Mouse (Mus musculus) hindbrain, embryonic 15.5 days (tissue): ENCODE data around the gene Unc5c. TPM values are rescaled to one million over a fixed set of nuclear protein-coding genes. Genes with fewer than 3 reads are reported as not detected.

Source experiments
- ATAC-seq: fragments of 200-750 bp; cut with Nextera tagmentation; 2 replicates; pipeline ENCODE4 v1.8.0; 2017; ENCODE audit warnings: low read depth, moderate number of reproducible peaks, moderate TSS enrichment; ENCODE audit not compliant: low FRiP score
- H3K27ac ChIP-seq: fragments of 300-500 bp; sonication (generic); replicated peaks from 2 replicates; pipeline ENCODE4 v1.5.1; 2015; ENCODE audit warnings: mild to moderate bottlenecking, inconsistent platforms
- H3K27me3 ChIP-seq: fragments of 300-500 bp; sonication (generic); 2 replicates; pipeline ENCODE4 v1.6.1; 2015; ENCODE audit warnings: control low read depth, inconsistent platforms
- H3K36me3 ChIP-seq: fragments of 300-500 bp; sonication (generic); 2 replicates; pipeline ENCODE4 v1.6.1; 2015; ENCODE audit warnings: control low read depth, inconsistent platforms
- H3K4me1 ChIP-seq: fragments of 300-500 bp; sonication (generic); replicated peaks from 2 replicates; pipeline ENCODE4 v1.6.1; 2015; ENCODE audit warnings: control low read depth, inconsistent platforms
- H3K4me2 ChIP-seq: fragments of 300-500 bp; sonication (generic); 2 replicates; pipeline ENCODE4 v1.6.1; 2015; ENCODE audit warnings: moderate library complexity, mild to moderate bottlenecking, inconsistent platforms
- H3K4me3 ChIP-seq: fragments of 300-500 bp; sonication (generic); 2 replicates; pipeline ENCODE4 v1.5.1; 2015; ENCODE audit warnings: mild to moderate bottlenecking, inconsistent platforms
- H3K9ac ChIP-seq: fragments of 300-500 bp; sonication (generic); 2 replicates; pipeline ENCODE4 v1.6.1; 2015; ENCODE audit warnings: inconsistent platforms
- H3K9me3 ChIP-seq: fragments of 300-500 bp; sonication (generic); 2 replicates; pipeline ENCODE4 v1.6.1; 2016; ENCODE audit warnings: control low read depth, inconsistent platforms
- WGBS: fragments of 180-500 bp; shearing (Covaris S2); methylation state at CpG from one replicate; pipeline ENCODE4 v1.1.7; 2015; 5-methylcytosine and 5-hydroxymethylcytosine counted together
- polyA plus RNA-seq: library from polyadenylated mRNA; unstranded; fragments of >200 nt; fragmentation: Nextera tagmentation; extraction: Ambion mirVana; gene quantifications from 2 replicates; pipeline ENCODE4 v1.2.1, GENCODE M21; 2015

Gene Unc5c
- polyA plus RNA-seq, 1 experiment from 2014 or later: 28.6 TPM

- H3K36me3 ChIP-seq: no peaks in the 10 kb centered on the region
- peak; percentile 49; the same call in 1 of the 2 replicates for ATAC-seq
- no peak overlapping the region for H3K4me3 ChIP-seq
- no peaks in the 10 kb centered on the region for H3K27me3 ChIP-seq
- 48% methylated on average over 3 of the region's 3 CpGs for WGBS
- H3K9ac ChIP-seq: no peak overlapping the region
- H3K27ac ChIP-seq: no peak overlapping the region
- H3K9me3 ChIP-seq: no peaks in the 10 kb centered on the region
- no peaks in the 10 kb centered on the region for H3K4me1 ChIP-seq
- no peak overlapping the region for H3K4me2 ChIP-seq
These were observed 329.4 kb downstream of the Unc5c start for GRCm38 (mm10) chr3:141794371-141794770.

GRCm38 (mm10) chr3:141797372-141797771 lies 332.4 kb downstream of the Unc5c start:
- ATAC-seq: no peak
- no peak overlapping the region for H3K4me2 ChIP-seq
- H3K27me3 ChIP-seq: no peaks in the 10 kb centered on the region
- no peak overlapping the region for H3K9ac ChIP-seq
- H3K9me3 ChIP-seq: no peaks in the 10 kb centered on the region
- H3K27ac ChIP-seq: no peak overlapping the region
- no peaks in the 10 kb centered on the region for H3K4me1 ChIP-seq
- H3K4me3 ChIP-seq: no peak overlapping the region
- no peaks in the 10 kb centered on the region for H3K36me3 ChIP-seq

- Histone ChIP-seq H3K27ac (no peak overlapping the region), H3K4me2 (no peak overlapping the region), H3K4me1 (no peaks in the 10 kb centered on the region), H3K9ac (no peak overlapping the region), H3K27me3 (no peaks in the 10 kb centered on the region), H3K9me3 (no peaks in the 10 kb centered on the region), H3K4me3 (no peak overlapping the region), H3K36me3 (no peaks in the 10 kb centered on the region)
- peak; percentile 80 for ATAC-seq
- 11% methylated on average over 1 of the region's 1 CpGs for WGBS
These were observed 332.8 kb downstream of the Unc5c start for GRCm38 (mm10) chr3:141797789-141798188.

GRCm38 (mm10) chr3:141804133-141804532 lies 339.1 kb downstream of the Unc5c start:
- no peak for ATAC-seq
- 78% methylated on average over 5 of the region's 5 CpGs for WGBS

GRCm38 (mm10) chr3:141809581-141809980 lies 344.6 kb downstream of the Unc5c start:
- Histone ChIP-seq H3K4me3 (no peak overlapping the region), H3K4me2 (no peak overlapping the region), H3K9me3 (no peaks in the 10 kb centered on the region), H3K27me3 (no peaks in the 10 kb centered on the region), H3K27ac (no peak overlapping the region), H3K36me3 (0 out of 2 replicates have a peak, but pooled peaks cover 4% of the 10 kb centered on the region), H3K4me1 (peaks cover 6% of the 10 kb centered on the region; the same call in 1 of the 2 replicates), H3K9ac (no peak overlapping the region)
- ATAC-seq: no peak
- WGBS: 71% methylated on average over 3 of the region's 3 CpGs

More at GRCm38 (mm10) chr3:141804133-141804532, 339.1 kb downstream of the Unc5c start:
- H3K27me3 ChIP-seq: no peaks in the 10 kb centered on the region
- H3K4me3 ChIP-seq: no peak overlapping the region
- 0 out of 2 replicates have a peak, but pooled peaks cover 4% of the 10 kb centered on the region for H3K36me3 ChIP-seq
- no peak overlapping the region for H3K4me2 ChIP-seq
- H3K9me3 ChIP-seq: no peaks in the 10 kb centered on the region
- H3K27ac ChIP-seq: no peak overlapping the region
- H3K4me1 ChIP-seq: no peaks in the 10 kb centered on the region
- no peak overlapping the region for H3K9ac ChIP-seq

- no peak overlapping the region for H3K27ac ChIP-seq
- no peaks in the 10 kb centered on the region for H3K9me3 ChIP-seq
- no peak overlapping the region for H3K4me3 ChIP-seq
- no peaks in the 10 kb centered on the region for H3K27me3 ChIP-seq
- no peak overlapping the region for H3K4me2 ChIP-seq
- H3K36me3 ChIP-seq: no peaks in the 10 kb centered on the region
- H3K9ac ChIP-seq: no peak overlapping the region
- WGBS: 24% methylated on average over 7 of the region's 7 CpGs
- ATAC-seq: peak; percentile 73
- peaks cover 12% of the 10 kb centered on the region for H3K4me1 ChIP-seq
These were observed 345.9 kb downstream of the Unc5c start for GRCm38 (mm10) chr3:141810944-141811343.

GRCm38 (mm10) chr3:141811348-141811747 lies 346.3 kb downstream of the Unc5c start:
- H3K27me3 ChIP-seq: no peaks in the 10 kb centered on the region
- H3K4me2 ChIP-seq: no peak overlapping the region
- H3K9me3 ChIP-seq: no peaks in the 10 kb centered on the region
- 34% methylated on average over 2 of the region's 2 CpGs for WGBS
- H3K36me3 ChIP-seq: no peaks in the 10 kb centered on the region
- peaks cover 12% of the 10 kb centered on the region for H3K4me1 ChIP-seq
- no peak overlapping the region for H3K9ac ChIP-seq
- H3K4me3 ChIP-seq: no peak overlapping the region
- peak; percentile 36; the same call in 1 of the 2 replicates for ATAC-seq
- no peak overlapping the region for H3K27ac ChIP-seq

- H3K4me1 ChIP-seq: peaks cover 27% of the 10 kb centered on the region
- no peaks in the 10 kb centered on the region for H3K9me3 ChIP-seq
- no peak overlapping the region for H3K4me2 ChIP-seq
- H3K36me3 ChIP-seq: no peaks in the 10 kb centered on the region
- no peak overlapping the region for H3K9ac ChIP-seq
- no peak overlapping the region for H3K4me3 ChIP-seq
- no peak overlapping the region for H3K27ac ChIP-seq
- WGBS: 68% methylated on average over 1 of the region's 1 CpGs
- no peak for ATAC-seq
- no peaks in the 10 kb centered on the region for H3K27me3 ChIP-seq
These were observed 349.8 kb downstream of the Unc5c start for GRCm38 (mm10) chr3:141814776-141815175.

- Histone ChIP-seq H3K9ac (no peak overlapping the region), H3K27ac (peak overlapping the region; percentile 51), H3K4me1 (peaks cover 24% of the 10 kb centered on the region), H3K27me3 (no peaks in the 10 kb centered on the region), H3K36me3 (no peaks in the 10 kb centered on the region), H3K4me2 (peak overlapping the region; percentile 32), H3K9me3 (no peaks in the 10 kb centered on the region), H3K4me3 (no peak overlapping the region)
- WGBS: 6% methylated on average over 3 of the region's 3 CpGs
- ATAC-seq: peak; percentile 37; the same call in 1 of the 2 replicates
These were observed 353.7 kb downstream of the Unc5c start for GRCm38 (mm10) chr3:141818615-141819312.

- Histone ChIP-seq H3K4me1 (peaks cover 24% of the 10 kb centered on the region), H3K4me3 (no peak overlapping the region), H3K27me3 (no peaks in the 10 kb centered on the region), H3K27ac (peak overlapping the region; percentile 51), H3K36me3 (no peaks in the 10 kb centered on the region), H3K9me3 (no peaks in the 10 kb centered on the region), H3K4me2 (peak overlapping the region; percentile 32), H3K9ac (no peak overlapping the region)
- 6% methylated on average over 13 of the region's 13 CpGs for WGBS
- ATAC-seq: peak; percentile 88
These were observed 354.4 kb downstream of the Unc5c start for GRCm38 (mm10) chr3:141819331-141819941.

- no peak overlapping the region for H3K27ac ChIP-seq
- no peak overlapping the region for H3K9ac ChIP-seq
- no peak overlapping the region for H3K4me3 ChIP-seq
- ATAC-seq: no peak
- no peaks in the 10 kb centered on the region for H3K9me3 ChIP-seq
- H3K27me3 ChIP-seq: no peaks in the 10 kb centered on the region
- no peak overlapping the region for H3K4me2 ChIP-seq
- no peaks in the 10 kb centered on the region for H3K4me1 ChIP-seq
- WGBS: 93% methylated on average over 5 of the region's 5 CpGs
- H3K36me3 ChIP-seq: peaks cover 9% of the 10 kb centered on the region
These were observed 363.3 kb downstream of the Unc5c start for GRCm38 (mm10) chr3:141828301-141828700.

- Histone ChIP-seq H3K4me1 (no peaks in the 10 kb centered on the region), H3K27ac (no peak overlapping the region), H3K4me2 (no peak overlapping the region), H3K9me3 (no peaks in the 10 kb centered on the region), H3K36me3 (peaks cover 9% of the 10 kb centered on the region), H3K27me3 (no peaks in the 10 kb centered on the region), H3K9ac (no peak overlapping the region), H3K4me3 (no peak overlapping the region)
- WGBS: 21% methylated on average over 3 of the region's 3 CpGs
- ATAC-seq: peak; percentile 56; the same call in 1 of the 2 replicates
These were observed 366.1 kb downstream of the Unc5c start for GRCm38 (mm10) chr3:141831135-141831534.
